Mouse (Mus musculus) erythroblast, embryonic 14.5 days (primary cell): ENCODE measurements around the gene Def6. TPM values are rescaled to one million over a fixed set of nuclear protein-coding genes. Genes with fewer than 3 reads are reported as not detected.

Source experiments
- H3K27me3 ChIP-seq: 2 replicates; pipeline ENCODE4 v1.6.1; 2012; ENCODE audit warnings: inconsistent platforms; ENCODE audit not compliant: control insufficient read depth
- H3K36me3 ChIP-seq: 2 replicates; pipeline ENCODE4 v1.6.1; 2012; ENCODE audit warnings: mild to moderate bottlenecking, inconsistent platforms; ENCODE audit not compliant: control insufficient read depth
- H3K4me1 ChIP-seq: 2 replicates; pipeline ENCODE4 v1.6.1; 2012; ENCODE audit warnings: inconsistent platforms; ENCODE audit not compliant: control insufficient read depth
- H3K4me3 ChIP-seq: replicated peaks from 2 replicates; pipeline ENCODE3; 2012; ENCODE audit warnings: moderate library complexity, mild to moderate bottlenecking, inconsistent platforms
- H3K9me3 ChIP-seq: 2 replicates; pipeline ENCODE4 v1.6.1; 2012; ENCODE audit warnings: low read length, inconsistent platforms, mixed read lengths; ENCODE audit not compliant: control insufficient read depth
- GATA1 ChIP-seq: IDR thresholded peaks from 2 replicates; pipeline ENCODE4 v1.6.1; 2012; ENCODE audit warnings: low read length, inconsistent platforms, mixed read lengths
- TAL1 ChIP-seq: IDR thresholded peaks from 3 replicates; pipeline ENCODE4 v1.6.1; 2012; ENCODE audit warnings: low read length, inconsistent platforms, mixed read lengths
- polyA plus RNA-seq: library from polyadenylated mRNA; stranded (reverse); fragments of >175 nt; gene quantifications from 2 replicates; pipeline ENCODE4 v1.2.3, GENCODE M21; 2012

Def6 gene
- polyA plus RNA-seq, result 0.53 and 0.80 TPM in 2 replicates

DNA sequence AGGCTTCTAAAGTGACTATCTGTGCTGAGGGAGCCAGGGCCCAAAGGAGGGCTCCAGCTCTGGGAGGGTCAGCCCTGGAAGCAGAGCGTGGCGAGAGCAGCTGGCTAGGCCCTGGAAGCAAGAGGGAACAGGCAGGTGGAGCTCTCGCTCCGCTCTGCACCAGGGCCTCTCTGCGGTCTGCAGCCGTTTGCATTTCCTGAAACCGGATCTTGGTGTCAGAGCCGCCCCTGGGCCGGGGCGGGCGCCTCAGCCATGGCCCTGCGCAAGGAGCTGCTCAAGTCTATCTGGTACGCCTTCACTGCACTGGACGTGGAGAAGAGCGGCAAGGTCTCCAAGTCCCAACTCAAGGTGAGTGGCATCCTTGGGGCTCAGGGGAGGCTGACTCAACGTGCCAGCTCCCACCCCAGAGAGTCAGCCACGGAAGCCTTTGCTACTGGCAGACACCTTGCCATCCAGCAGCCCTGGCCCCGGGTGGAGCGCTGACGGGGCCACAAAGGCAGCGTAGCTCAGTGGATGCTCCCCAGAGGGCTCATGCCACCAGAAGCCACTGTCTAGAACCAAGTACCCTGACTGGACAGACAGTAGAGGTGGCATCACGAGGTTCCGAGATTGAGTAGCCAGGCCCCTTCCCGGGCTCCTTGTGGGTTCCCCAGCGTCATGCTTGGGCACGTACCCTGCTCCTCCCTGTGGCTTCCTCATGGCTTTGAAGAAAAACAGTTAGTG is at the start of gene Def6:
TSS of gene Def6 (plus strand) at position 188 of the 723 bp plus-strand sequence.
- Histone ChIP-seq H3K4me1 (peaks cover 44% of the 10 kb centered on the region), H3K36me3 (peaks cover 6% of the 10 kb centered on the region), H3K27me3 (no peaks in the 10 kb centered on the region), H3K4me3 (peak within 1 kb of the TSS; percentile 50), H3K9me3 (no peaks in the 10 kb centered on the region)
- TF ChIP-seq TAL1 (no peak), GATA1 (no peak)

DNA sequence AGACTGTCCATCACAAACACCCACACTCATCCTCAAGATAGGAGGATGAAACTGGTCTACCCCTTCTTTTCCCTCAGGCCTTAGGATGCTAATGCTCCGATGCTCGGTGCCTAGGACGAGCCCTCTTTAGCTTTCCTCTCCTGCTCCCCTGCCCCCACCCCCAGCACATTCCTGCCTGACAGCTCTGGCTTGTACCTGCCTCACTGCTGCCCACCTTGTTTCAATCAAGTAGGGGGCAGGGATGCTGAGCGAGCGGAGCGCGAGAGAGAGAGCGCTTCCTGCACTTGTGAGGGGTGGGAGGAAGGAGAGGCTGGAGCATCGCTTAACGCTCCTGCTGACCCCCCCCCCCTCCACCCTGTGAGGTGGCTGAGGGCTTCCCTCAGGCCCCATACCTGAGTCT is 47.2 kb upstream of the Def6 start:
- Histone ChIP-seq H3K4me1 (no peaks in the 10 kb centered on the region), H3K9me3 (no peaks in the 10 kb centered on the region), H3K27me3 (peaks cover 32% of the 10 kb centered on the region), H3K4me3 (no peak overlapping the region), H3K36me3 (no peaks in the 10 kb centered on the region)
- TF ChIP-seq TAL1 (no peak), GATA1 (no peak)

DNA sequence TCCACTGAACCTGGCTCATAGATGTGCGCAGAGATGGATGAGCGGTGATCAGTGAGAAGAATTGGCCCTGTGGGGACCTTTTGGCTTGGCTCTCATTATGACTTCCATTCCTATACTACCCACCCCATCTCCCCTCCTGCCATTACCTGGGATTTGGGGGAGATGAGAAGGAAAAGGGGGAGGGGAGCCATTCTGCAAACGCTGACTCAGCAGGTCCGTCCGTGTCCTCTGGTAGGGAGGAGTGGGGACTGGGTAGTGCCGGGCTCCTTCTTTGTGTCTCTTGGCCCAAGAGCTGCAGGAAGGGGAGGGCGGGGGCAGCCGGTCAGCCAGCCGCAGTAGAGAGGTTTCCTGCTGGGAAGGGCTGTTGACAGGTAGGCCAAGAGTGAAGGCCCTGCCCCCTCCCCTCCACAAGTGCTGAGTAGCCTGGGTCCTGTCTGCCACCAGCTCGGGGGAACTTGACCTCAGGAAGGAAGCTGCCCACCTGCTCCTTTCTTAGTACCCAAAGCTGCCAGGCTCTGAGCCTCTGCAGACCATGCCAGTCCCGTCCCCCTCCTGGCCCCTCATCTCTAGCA is 46.2 kb upstream of the Def6 start:
- TF ChIP-seq GATA1 (no peak), TAL1 (no peak)
- Histone ChIP-seq H3K36me3 (no peaks in the 10 kb centered on the region), H3K9me3 (no peaks in the 10 kb centered on the region), H3K27me3 (peaks cover 32% of the 10 kb centered on the region), H3K4me3 (no peak overlapping the region), H3K4me1 (no peaks in the 10 kb centered on the region)

DNA sequence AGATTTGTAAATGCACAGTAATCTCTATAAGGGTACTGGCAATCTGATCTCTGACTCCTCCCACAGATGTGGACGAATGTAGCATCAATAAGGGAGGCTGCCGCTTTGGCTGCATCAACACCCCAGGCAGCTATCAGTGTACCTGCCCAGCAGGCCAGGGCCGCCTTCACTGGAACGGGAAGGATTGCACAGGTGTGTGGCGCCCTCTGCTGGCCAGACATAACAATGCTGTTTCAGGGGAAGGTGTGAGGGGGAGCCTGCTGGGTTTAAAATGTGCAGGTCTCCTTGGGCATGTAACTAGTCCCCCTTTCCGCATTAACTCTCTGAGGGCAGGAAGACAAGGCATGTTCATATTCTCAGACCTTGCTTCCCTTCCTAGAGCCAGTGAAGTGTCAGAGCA is 43.9 kb upstream of the Def6 start:
- H3K4me3 ChIP-seq, result no peak overlapping the region
- no peaks in the 10 kb centered on the region for H3K36me3 ChIP-seq
- H3K4me1 ChIP-seq, result no peaks in the 10 kb centered on the region
- peaks cover 32% of the 10 kb centered on the region for H3K27me3 ChIP-seq
- TF ChIP-seq GATA1 (no peak), TAL1 (no peak)
- no peaks in the 10 kb centered on the region for H3K9me3 ChIP-seq

DNA sequence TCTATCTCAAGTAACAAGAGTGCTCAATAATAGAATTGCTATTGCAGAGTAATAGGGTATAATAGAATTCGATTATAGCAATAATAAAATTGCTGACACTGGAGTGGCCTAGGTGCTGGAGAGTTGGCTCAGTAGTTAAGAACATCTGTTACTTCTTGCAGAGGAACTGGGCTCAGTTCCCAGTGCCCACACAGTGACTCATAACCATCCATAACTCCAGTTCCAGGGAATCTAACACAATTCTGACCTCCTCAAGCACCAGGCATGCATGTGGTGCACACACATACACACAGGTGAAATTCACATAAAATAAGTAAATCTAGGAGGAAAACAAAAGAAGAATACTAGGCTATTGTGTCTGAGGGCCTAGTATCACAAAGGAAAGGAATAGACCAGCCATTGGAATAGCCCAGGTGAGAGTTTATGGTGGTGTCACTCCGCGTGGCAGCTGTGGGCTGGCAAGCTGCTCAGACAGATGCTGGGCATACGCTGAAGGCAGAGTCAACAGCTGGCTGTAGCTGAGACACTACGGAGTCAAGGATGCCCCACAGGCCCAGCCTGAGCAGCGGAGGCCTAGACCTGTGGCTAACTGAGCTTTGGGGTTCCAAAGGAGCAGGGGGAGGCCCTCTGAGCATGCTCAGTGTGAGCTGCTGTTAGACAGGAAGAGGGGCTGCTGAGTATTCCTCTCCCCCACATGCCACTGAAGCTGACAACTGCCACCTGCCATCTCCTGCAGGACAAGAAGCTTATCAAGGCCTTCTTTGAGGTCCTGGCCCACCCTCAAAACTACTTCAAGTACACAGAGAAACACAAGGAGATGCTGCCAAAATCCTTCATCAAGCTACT is 36.9 kb upstream of the Def6 start:
- no peak overlapping the region for H3K4me3 ChIP-seq
- TF ChIP-seq TAL1, result no peak
- no peak for TF ChIP-seq GATA1
- no peaks in the 10 kb centered on the region for H3K9me3 ChIP-seq
- H3K36me3 ChIP-seq, result no peaks in the 10 kb centered on the region
- no peaks in the 10 kb centered on the region for H3K4me1 ChIP-seq
- peaks cover 5% of the 10 kb centered on the region for H3K27me3 ChIP-seq

DNA sequence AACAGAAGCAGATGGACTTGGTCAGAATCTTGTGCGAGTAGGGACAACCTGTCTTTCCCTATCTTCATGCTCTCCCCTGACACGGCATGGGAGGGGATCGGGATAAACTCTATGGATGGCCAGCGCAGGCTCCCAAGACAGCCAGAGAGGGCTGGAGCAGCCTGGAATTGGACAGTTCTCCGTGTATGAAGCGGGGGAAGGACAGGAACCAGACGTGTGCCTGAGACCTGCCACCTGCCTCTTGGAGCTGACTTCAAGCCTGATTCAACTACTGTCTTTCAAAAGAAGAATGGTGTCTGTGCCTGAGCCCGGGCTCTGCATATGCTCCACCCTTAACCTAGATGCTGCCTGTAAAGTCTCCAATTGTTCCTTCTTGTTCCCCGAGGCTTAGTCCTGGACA is 34.9 kb upstream of the Def6 start:
- no peak for TF ChIP-seq TAL1
- no peak for TF ChIP-seq GATA1
- H3K4me1 ChIP-seq, result peaks cover 15% of the 10 kb centered on the region
- no peaks in the 10 kb centered on the region for H3K9me3 ChIP-seq
- H3K4me3 ChIP-seq, result no peak overlapping the region
- H3K36me3 ChIP-seq, result no peaks in the 10 kb centered on the region
- H3K27me3 ChIP-seq, result peaks cover 12% of the 10 kb centered on the region

DNA sequence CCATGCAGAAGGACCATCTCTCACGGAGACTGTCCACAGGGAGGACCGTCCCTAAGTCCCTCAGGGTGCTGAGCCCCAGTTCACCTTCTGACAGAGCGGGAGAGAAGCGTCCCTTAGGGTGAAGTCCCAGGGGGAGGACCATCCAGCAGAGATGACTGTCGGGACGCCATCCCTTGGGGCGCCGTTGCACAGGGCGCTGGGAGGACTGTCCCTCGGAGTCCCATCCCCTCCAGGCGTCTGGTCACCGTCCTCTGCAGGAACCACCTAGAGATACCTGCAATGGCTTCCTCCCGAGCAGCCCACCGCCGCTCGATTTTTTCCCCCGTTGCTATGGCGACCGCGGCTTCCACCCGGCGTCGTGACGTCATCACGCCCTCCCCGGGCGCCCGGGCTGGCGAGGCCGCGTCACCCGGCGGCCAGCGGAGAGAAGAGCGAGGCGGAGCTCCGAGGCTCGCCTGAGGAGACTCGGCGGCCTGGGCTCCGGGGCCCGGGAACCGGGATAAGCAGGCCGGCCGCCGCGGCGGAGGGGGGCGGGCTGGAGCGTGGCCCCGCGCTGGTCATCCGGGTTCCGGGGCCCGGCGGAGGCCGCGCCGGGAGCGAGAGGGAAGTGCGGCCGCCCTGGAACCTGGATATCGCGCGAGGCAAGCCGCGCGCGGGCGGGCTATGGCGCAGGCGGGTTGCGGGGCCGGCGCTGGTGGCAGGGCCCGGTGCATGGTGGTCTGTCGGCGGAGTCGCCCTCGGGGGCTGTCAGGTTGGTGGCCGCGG is 30.6 kb upstream of the Def6 start, which contains the start of gene Zfp523:
TSS of gene Zfp523 (plus strand) at position 355 of the 765 bp plus-strand sequence.
- Histone ChIP-seq H3K4me1 (peaks cover 18% of the 10 kb centered on the region), H3K27me3 (peaks cover 12% of the 10 kb centered on the region), H3K36me3 (no peaks in the 10 kb centered on the region), H3K9me3 (no peaks in the 10 kb centered on the region), H3K4me3 (peak within 1 kb of the TSS; percentile 75)
- TF ChIP-seq TAL1 (no peak), GATA1 (no peak)

DNA sequence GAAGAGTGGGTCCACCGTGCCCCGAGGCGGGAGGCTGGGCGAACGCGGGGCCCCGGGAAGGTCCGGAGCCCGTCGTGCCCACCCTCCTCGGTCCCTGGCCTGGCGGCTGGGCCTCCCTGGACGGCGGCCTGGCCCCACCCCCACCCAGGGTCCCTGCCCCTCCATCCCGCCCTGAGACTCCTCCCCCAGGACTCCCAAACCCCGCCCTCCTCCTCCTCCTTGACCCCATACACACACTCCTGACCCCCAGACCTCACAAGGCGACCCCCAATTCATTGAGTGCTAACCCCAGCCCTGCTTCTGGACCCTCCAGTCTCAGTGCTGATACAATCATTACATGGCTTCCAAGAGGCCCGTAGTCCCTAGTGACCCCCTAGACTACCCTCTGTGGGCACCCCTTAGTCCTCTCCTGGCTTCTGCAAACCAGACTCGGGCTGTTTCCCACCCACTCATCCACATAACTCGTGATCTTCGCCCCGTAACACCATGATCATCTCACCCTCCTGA is 30.0 kb upstream of the Def6 start:
- peak overlapping the region; percentile 75 for H3K4me3 ChIP-seq
- peaks cover 12% of the 10 kb centered on the region for H3K27me3 ChIP-seq
- peaks cover 18% of the 10 kb centered on the region for H3K4me1 ChIP-seq
- H3K36me3 ChIP-seq, result no peaks in the 10 kb centered on the region
- TF ChIP-seq TAL1 (no peak), GATA1 (no peak)
- no peaks in the 10 kb centered on the region for H3K9me3 ChIP-seq
